Mouse (Mus musculus): ENCODE data around the gene Gpr137. TPM values are rescaled to one million over a fixed set of nuclear protein-coding genes. Genes with fewer than 3 reads are reported as not detected.

The Gpr137 gene
- total and polyA plus RNA-seq, 2 experiments from 2014 or later, result 68.5 to 75.2 TPM

- DNase-seq, result peak; percentile 97
- peaks cover 55% of the 10 kb centered on the region for H3K36me3 ChIP-seq (ENCODE audit: insufficient read depth)
- no peaks in the 10 kb centered on the region for H3K9me3 ChIP-seq (ENCODE audit: low read length)
- peak; percentile 38; the same call in 1 of the 2 replicates for TF ChIP-seq CTCF (IDR thresholded peaks at IDR 0.05; ENCODE audit: low read depth)
- peak; percentile 95 for ATAC-seq
- H3K4me3 ChIP-seq (ENCODE audit: low read depth, low read length), result peak within 1 kb of the TSS; percentile 60
- peak within 1 kb of the TSS; percentile 96 for H3K27ac ChIP-seq (ENCODE audit: low read depth, low read length)
- H3K4me2 ChIP-seq (ENCODE audit: low read depth), result peak within 1 kb of the TSS; percentile 77
- no peaks in the 10 kb centered on the region for H3K27me3 ChIP-seq (ENCODE audit: insufficient read depth, low read length)
- WGBS, result 2% methylated on average over 65 of the region's 65 CpGs
- H3K4me1 ChIP-seq (ENCODE audit: insufficient read depth), result peaks cover 12% of the 10 kb centered on the region
- peak within 1 kb of the TSS; percentile 63 for H3K9ac ChIP-seq
These were observed 32.6 kb downstream of the Gpr137 start, which contains the start of the genes Trmt112 and Prdx5 for GRCm38 (mm10) chr19:6909507-6910289. Trmt112 (plus strand) TSS chr19:6909698. Prdx5 (minus strand) TSS chr19:6910106.

DNA sequence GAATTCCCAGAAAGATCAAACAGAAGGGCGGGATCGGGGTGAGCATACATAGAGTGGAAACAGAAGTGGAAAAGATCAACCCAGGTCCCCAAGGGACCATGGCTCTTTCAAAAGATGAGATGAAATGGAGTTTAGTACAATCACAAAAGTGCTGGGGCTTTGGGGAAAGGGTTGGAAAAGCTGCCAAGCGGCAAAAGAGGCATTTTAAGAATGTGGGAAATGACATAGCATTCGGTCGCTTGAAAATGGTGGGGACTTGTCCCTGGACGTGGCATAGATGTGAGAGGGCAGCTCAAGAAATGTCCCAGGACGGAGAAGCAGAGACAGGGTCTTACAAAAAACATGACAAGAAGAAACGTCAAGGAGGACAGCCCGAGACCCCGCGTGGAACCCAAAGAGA is 33.3 kb downstream of the Gpr137 start:
- no peak for ATAC-seq
- TF ChIP-seq CTCF (IDR thresholded peaks at IDR 0.05; ENCODE audit: low read depth), result no peak
- peaks cover 12% of the 10 kb centered on the region for H3K4me1 ChIP-seq (ENCODE audit: insufficient read depth)

GRCm38 (mm10) chr19:6907811-6908540 is 34.3 kb downstream of the Gpr137 start:
- Histone ChIP-seq H3K27me3 (ENCODE audit: insufficient read depth, low read length) (no peaks in the 10 kb centered on the region), H3K36me3 (ENCODE audit: insufficient read depth) (peaks cover 42% of the 10 kb centered on the region), H3K4me2 (ENCODE audit: low read depth) (peak overlapping the region; percentile 77), H3K9me3 (ENCODE audit: low read length) (no peaks in the 10 kb centered on the region), H3K4me1 (ENCODE audit: insufficient read depth) (peaks cover 12% of the 10 kb centered on the region), H3K27ac (ENCODE audit: low read depth, low read length) (no peak overlapping the region), H3K9ac (no peak overlapping the region), H3K4me3 (ENCODE audit: low read depth, low read length) (0 out of 2 replicates have a peak overlapping the region, but pooled peaks have one; percentile 60)
- DNase-seq (no peak), ATAC-seq (no peak)
- WGBS, result 90% methylated on average over 7 of the region's 7 CpGs
- 0 out of 2 replicates have a peak, but pooled peaks have one; percentile 6 for TF ChIP-seq CTCF (IDR thresholded peaks at IDR 0.05; ENCODE audit: low read depth)

More for the DNA sequence above, 33.3 kb downstream of the Gpr137 start:
- Histone ChIP-seq H3K36me3 (ENCODE audit: insufficient read depth) (peaks cover 52% of the 10 kb centered on the region), H3K9me3 (ENCODE audit: low read length) (no peaks in the 10 kb centered on the region), H3K27ac (ENCODE audit: low read depth, low read length) (peak overlapping the region; percentile 96), H3K4me2 (ENCODE audit: low read depth) (peak overlapping the region; percentile 77), H3K27me3 (ENCODE audit: insufficient read depth, low read length) (no peaks in the 10 kb centered on the region), H3K4me3 (ENCODE audit: low read depth, low read length) (peak overlapping the region; percentile 60), H3K9ac (peak overlapping the region; percentile 63)
- WGBS, result 7% methylated on average over 11 of the region's 11 CpGs
- no peak for DNase-seq

DNA sequence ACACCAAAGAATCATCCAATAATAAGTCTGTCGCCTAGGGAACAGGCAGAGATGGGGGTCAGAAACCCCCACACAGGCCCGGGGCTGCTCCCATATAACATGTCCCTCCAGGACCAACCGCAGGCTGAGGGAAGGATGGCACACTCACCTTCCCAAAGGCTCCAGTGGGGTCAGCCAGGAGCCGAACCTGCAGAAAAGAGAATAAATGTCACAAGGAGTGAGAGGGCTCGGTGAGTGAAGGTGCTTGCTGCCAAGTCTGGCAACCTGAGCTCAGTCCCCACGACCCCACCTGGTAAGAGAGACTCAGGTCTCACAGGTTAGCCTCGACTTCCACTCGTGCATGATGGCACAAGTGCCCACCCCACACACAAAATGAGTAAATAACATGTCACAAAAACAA is 35.2 kb downstream of the Gpr137 start:
- ATAC-seq, result no peak
- H3K9ac ChIP-seq, result no peak overlapping the region
- 89% methylated on average over 8 of the region's 8 CpGs for WGBS

DNA sequence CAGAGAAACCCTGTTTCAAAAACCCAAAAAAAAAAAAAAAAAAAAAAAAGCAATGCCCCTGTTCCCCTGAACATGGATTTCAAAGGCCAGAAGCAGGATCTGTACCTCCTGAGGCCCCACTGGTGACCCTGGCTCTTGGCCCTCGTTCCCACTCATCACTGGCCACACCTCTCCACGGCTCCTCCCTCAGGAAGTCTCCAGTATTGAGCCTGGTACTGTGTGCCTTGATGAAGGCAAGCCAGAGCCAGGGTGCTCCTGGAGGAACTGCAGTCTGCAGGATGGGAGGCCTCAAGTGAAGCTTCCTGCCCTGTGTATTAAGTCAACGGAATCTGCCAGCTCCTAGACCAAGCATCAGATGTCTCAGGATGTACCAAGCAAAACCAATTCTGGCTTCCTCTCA is 36.1 kb downstream of the Gpr137 start:
- H3K36me3 ChIP-seq (ENCODE audit: insufficient read depth), result peaks cover 24% of the 10 kb centered on the region
- H3K27ac ChIP-seq (ENCODE audit: low read depth, low read length), result no peak overlapping the region
- no peaks in the 10 kb centered on the region for H3K9me3 ChIP-seq (ENCODE audit: low read length)
- ATAC-seq (no peak), DNase-seq (no peak)
- no peak overlapping the region for H3K4me3 ChIP-seq (ENCODE audit: low read depth, low read length)
- WGBS, result 83% methylated on average over 3 of the region's 3 CpGs
- H3K9ac ChIP-seq, result no peak overlapping the region
- peaks cover 12% of the 10 kb centered on the region for H3K4me1 ChIP-seq (ENCODE audit: insufficient read depth)
- no peaks in the 10 kb centered on the region for H3K27me3 ChIP-seq (ENCODE audit: insufficient read depth, low read length)
- no peak for TF ChIP-seq CTCF (IDR thresholded peaks at IDR 0.05; ENCODE audit: low read depth)
- no peak overlapping the region for H3K4me2 ChIP-seq (ENCODE audit: low read depth)

More for the DNA sequence above, 35.2 kb downstream of the Gpr137 start:
- Histone ChIP-seq H3K27me3 (ENCODE audit: insufficient read depth, low read length) (no peaks in the 10 kb centered on the region), H3K4me2 (ENCODE audit: low read depth) (no peak overlapping the region), H3K27ac (ENCODE audit: low read depth, low read length) (no peak overlapping the region), H3K4me1 (ENCODE audit: insufficient read depth) (peaks cover 12% of the 10 kb centered on the region), H3K9me3 (ENCODE audit: low read length) (no peaks in the 10 kb centered on the region), H3K4me3 (ENCODE audit: low read depth, low read length) (no peak overlapping the region), H3K36me3 (ENCODE audit: insufficient read depth) (peaks cover 33% of the 10 kb centered on the region)
- no peak for DNase-seq
- no peak for TF ChIP-seq CTCF (IDR thresholded peaks at IDR 0.05; ENCODE audit: low read depth)

- Histone ChIP-seq H3K9me3 (ENCODE audit: low read length) (no peaks in the 10 kb centered on the region), H3K36me3 (ENCODE audit: insufficient read depth) (peaks cover 21% of the 10 kb centered on the region), H3K9ac (no peak overlapping the region), H3K4me3 (ENCODE audit: low read depth, low read length) (no peak overlapping the region), H3K4me2 (ENCODE audit: low read depth) (no peak overlapping the region), H3K27ac (ENCODE audit: low read depth, low read length) (no peak overlapping the region), H3K27me3 (ENCODE audit: insufficient read depth, low read length) (no peaks in the 10 kb centered on the region), H3K4me1 (ENCODE audit: insufficient read depth) (peaks cover 12% of the 10 kb centered on the region)
- 94% methylated on average over 11 of the region's 11 CpGs for WGBS
- ATAC-seq, result no peak
- DNase-seq, result no peak
- no peak for TF ChIP-seq CTCF (IDR thresholded peaks at IDR 0.05; ENCODE audit: low read depth)
These were observed 36.7 kb downstream of the Gpr137 start for GRCm38 (mm10) chr19:6905498-6906159.

All from forebrain, postnatal 0 days (tissue).